Mouse (Mus musculus) cerebellum, postnatal 10 days (tissue): ENCODE results near the gene Pdxdc1.
"Not testable (repeated sequence)": the region's sequence is repeated elsewhere in the genome, so short reads cannot be mapped to it uniquely, and the experiment has no call there.

Experiments
- DNase-seq, 2 experiments: peaks; one replicate each; pipeline ENCODE4 v3.0.0; 2021; ENCODE audit warnings: mixed read lengths in 2 of 2

The Pdxdc1 gene

GRCm38 (mm10) chr16:13813200-13813599, 89.7 kb downstream of the Pdxdc1 start:
- DNase-seq, result no peak

GRCm38 (mm10) chr16:13812152-13812551, 90.8 kb downstream of the Pdxdc1 start:
- no peak for DNase-seq

GRCm38 (mm10) chr16:13808410-13808809, 94.5 kb downstream of the Pdxdc1 start:
- DNase-seq, result no peak

- no peak for DNase-seq
Observed at GRCm38 (mm10) chr16:13807616-13808015, 95.3 kb downstream of the Pdxdc1 start.

GRCm38 (mm10) chr16:13804666-13805065, 98.3 kb downstream of the Pdxdc1 start:
- DNase-seq, result no peak

- no peak for DNase-seq
Observed at GRCm38 (mm10) chr16:13801231-13801630, 101.7 kb downstream of the Pdxdc1 start.

- no peak for DNase-seq
Observed at GRCm38 (mm10) chr16:13796746-13797175, 106.2 kb downstream of the Pdxdc1 start.

GRCm38 (mm10) chr16:13793441-13793840, 109.5 kb downstream of the Pdxdc1 start:
- not testable (repeated sequence) for DNase-seq

- no peak for DNase-seq
Observed at GRCm38 (mm10) chr16:13785932-13786331, 117.0 kb downstream of the Pdxdc1 start.
